Mouse (Mus musculus) neural tube, embryonic 14.5 days (tissue): ENCODE measurements around the gene Lsm14a. TPM values are rescaled to one million over a fixed set of nuclear protein-coding genes. Genes with fewer than 3 reads are reported as not detected.

Experiments
- ATAC-seq: fragments of 200-750 bp; cut with Nextera tagmentation; 2 replicates; pipeline ENCODE4 v1.8.0; 2017; ENCODE audit warnings: low read depth, mild to moderate bottlenecking, moderate TSS enrichment, moderate library complexity
- H3K27ac ChIP-seq: fragments of 300-500 bp; sonication (generic); 2 replicates; pipeline ENCODE4 v1.5.1; 2014; ENCODE audit warnings: low read depth, mild to moderate bottlenecking, control low read depth, low read length, moderate library complexity, mixed read lengths
- H3K27me3 ChIP-seq: fragments of 300-500 bp; sonication (generic); 2 replicates; pipeline ENCODE4 v1.6.1; 2014; ENCODE audit warnings: low read length; ENCODE audit not compliant: control insufficient read depth, insufficient read depth
- H3K36me3 ChIP-seq: fragments of 300-500 bp; sonication (generic); 2 replicates; pipeline ENCODE4 v1.6.1; 2014; ENCODE audit warnings: low read length, mixed read lengths; ENCODE audit not compliant: control insufficient read depth, insufficient read depth
- H3K4me1 ChIP-seq: fragments of 300-500 bp; sonication (generic); 2 replicates; pipeline ENCODE4 v1.6.1; 2014; ENCODE audit warnings: low read length; ENCODE audit not compliant: control insufficient read depth, insufficient read depth
- H3K4me2 ChIP-seq: fragments of 300-500 bp; sonication (generic); 2 replicates; pipeline ENCODE4 v1.6.1; 2014; ENCODE audit warnings: mild to moderate bottlenecking, low read depth, low read length, control low read depth
- H3K4me3 ChIP-seq: fragments of 300-500 bp; sonication (generic); 2 replicates; pipeline ENCODE4 v1.5.1; 2014; ENCODE audit warnings: low read depth, low read length, control low read depth, mixed read lengths
- H3K9ac ChIP-seq: fragments of 300-500 bp; sonication (generic); replicated peaks from 2 replicates; pipeline ENCODE4 v1.6.1; 2014; ENCODE audit warnings: low read depth, mild to moderate bottlenecking, control low read depth, low read length, mixed read lengths
- H3K9me3 ChIP-seq: fragments of 300-500 bp; sonication (generic); 2 replicates; pipeline ENCODE4 v1.6.1; 2016; ENCODE audit warnings: low read length; ENCODE audit not compliant: control insufficient read depth
- WGBS: fragments of 180-500 bp; shearing (Covaris S2); extraction: QIAGEN DNeasy Blood & Tissue Kit; methylation state at CpG from one replicate; pipeline ENCODE4 v1.1.7; 2014; 5-methylcytosine and 5-hydroxymethylcytosine counted together
- polyA plus RNA-seq: library from polyadenylated mRNA; unstranded; fragments of >200 nt; fragmentation: Nextera tagmentation; extraction: Ambion mirVana; gene quantifications from 2 replicates; pipeline ENCODE4 v1.2.1, GENCODE M21; 2014

The Lsm14a gene
- polyA plus RNA-seq, 1 experiment from 2014 or later: 32.9 TPM

DNA sequence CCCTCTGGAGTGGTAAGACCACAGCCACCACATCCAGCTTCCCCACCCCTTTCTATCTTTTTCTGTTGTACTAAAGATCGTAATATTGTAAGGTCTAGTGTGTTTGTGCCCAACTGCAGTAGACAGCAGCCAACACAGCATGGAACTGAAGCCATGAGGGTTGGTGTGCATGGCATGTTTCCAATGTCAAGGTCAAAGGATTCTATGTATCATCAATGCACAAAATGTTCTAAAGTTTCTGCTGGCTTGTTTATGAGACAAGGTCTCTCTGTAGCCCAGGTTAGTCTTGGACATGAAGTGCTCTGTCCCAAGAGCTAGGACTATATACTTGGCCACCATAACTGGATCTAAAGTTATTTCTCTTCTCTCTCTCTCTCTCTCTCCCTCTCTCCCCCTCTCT, 68.3 kb downstream of the Lsm14a start:
- no peak for ATAC-seq
- Histone ChIP-seq H3K9ac (no peak overlapping the region), H3K27ac (no peak overlapping the region), H3K4me1 (no peaks in the 10 kb centered on the region), H3K36me3 (no peaks in the 10 kb centered on the region), H3K27me3 (no peaks in the 10 kb centered on the region), H3K4me3 (no peak overlapping the region), H3K4me2 (no peak overlapping the region), H3K9me3 (no peaks in the 10 kb centered on the region)
- WGBS: 91% methylated on average over 1 of the region's 1 CpGs

DNA sequence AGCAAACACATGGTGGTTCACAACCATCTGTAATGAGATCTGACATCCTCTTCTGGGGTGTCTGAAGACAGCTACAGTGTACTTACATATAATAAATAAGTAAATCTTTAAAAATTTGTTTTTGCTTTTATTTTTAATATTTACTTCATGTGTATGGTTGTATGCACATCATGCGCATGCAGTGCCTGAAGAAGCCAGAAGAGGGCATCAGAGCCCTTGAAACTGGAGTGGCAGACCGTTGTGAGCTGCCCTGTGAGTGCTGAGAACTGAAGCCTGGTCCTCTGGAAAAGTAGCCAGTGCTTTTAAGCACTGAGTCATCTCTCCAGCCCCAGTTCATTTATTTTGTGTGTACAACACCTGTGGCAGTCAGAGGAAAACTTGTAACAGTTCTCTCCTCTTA, 69.1 kb downstream of the Lsm14a start:
- no peak for ATAC-seq
- Histone ChIP-seq H3K9ac (no peak overlapping the region), H3K27ac (no peak overlapping the region), H3K4me2 (no peak overlapping the region), H3K4me1 (no peaks in the 10 kb centered on the region), H3K4me3 (no peak overlapping the region), H3K27me3 (no peaks in the 10 kb centered on the region), H3K9me3 (no peaks in the 10 kb centered on the region), H3K36me3 (no peaks in the 10 kb centered on the region)
- 93% methylated on average over 2 of the region's 2 CpGs for WGBS

DNA sequence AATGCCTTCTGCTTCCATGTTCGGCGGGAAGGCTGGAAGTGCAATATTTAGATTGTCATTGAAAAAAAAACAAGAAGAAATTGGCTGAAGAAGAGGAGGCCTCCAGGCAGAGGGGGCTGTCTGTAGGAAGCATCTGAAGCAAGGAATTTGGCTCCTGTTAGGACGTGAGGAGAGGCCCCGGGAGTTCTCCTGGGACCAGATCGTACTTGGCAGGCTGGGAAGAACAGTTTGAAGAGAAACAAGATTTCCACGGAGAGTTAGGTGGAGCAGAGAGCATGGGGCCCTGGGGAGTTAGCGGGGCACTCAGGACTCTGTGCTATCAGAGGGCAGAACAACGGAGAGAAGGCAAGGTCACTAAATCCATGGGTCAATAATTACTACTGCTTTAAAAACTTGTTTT, 69.8 kb downstream of the Lsm14a start:
- Histone ChIP-seq H3K27me3 (no peaks in the 10 kb centered on the region), H3K9ac (no peak overlapping the region), H3K9me3 (no peaks in the 10 kb centered on the region), H3K4me2 (no peak overlapping the region), H3K36me3 (no peaks in the 10 kb centered on the region), H3K4me1 (no peaks in the 10 kb centered on the region), H3K4me3 (no peak overlapping the region), H3K27ac (no peak overlapping the region)
- 85% methylated on average over 8 of the region's 8 CpGs for WGBS
- ATAC-seq: no peak

DNA sequence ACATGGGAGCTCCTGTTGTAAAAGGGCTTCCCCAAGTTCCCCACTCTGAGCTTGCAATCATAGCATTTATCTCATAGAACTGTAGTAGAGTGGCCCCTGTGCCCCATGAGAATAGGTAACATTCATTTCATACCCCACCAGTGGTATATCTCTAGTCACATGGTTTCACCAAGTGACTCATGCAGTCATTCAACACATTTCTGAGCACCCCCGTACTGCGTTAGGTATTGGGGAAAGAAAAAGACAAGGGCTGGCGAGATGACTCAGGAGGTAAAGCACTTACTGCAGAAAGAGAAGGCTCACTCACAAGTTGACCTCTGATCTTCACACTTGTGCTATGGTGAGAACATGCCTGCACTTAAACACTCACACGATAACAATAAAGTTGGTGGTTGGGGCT, 71.2 kb downstream of the Lsm14a start:
- no peaks in the 10 kb centered on the region for H3K9me3 ChIP-seq
- whole genome bisulfite sequencing: 89% methylated on average over 4 of the region's 4 CpGs
- no peaks in the 10 kb centered on the region for H3K36me3 ChIP-seq
- ATAC-seq: no peak
- no peaks in the 10 kb centered on the region for H3K4me1 ChIP-seq
- no peak overlapping the region for H3K27ac ChIP-seq
- H3K9ac ChIP-seq: no peak overlapping the region
- no peaks in the 10 kb centered on the region for H3K27me3 ChIP-seq
- H3K4me3 ChIP-seq: no peak overlapping the region
- no peak overlapping the region for H3K4me2 ChIP-seq

DNA sequence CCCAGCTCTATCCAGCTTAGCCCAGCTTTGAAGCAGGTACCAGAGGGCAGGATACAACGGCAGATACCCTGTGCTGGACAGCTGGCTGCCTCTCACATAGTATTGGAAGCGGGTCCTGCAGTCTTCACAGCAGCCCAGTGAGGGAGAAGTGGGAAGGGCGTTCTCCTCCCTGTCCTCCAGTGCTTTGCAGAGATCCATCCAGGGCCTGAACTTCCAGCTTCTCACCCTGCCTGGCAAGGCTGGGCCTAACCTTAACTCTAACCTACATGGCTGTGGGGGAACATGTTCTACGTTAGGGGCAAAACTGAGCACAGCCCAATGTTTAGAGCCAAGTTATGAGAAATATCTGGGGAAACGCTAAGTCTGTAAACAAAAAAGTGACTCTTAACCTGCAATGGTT, 72.0 kb downstream of the Lsm14a start:
- no peak for ATAC-seq
- WGBS: 94% methylated on average over 5 of the region's 5 CpGs
- Histone ChIP-seq H3K4me1 (no peaks in the 10 kb centered on the region), H3K36me3 (no peaks in the 10 kb centered on the region), H3K9me3 (no peaks in the 10 kb centered on the region), H3K4me2 (no peak overlapping the region), H3K27me3 (no peaks in the 10 kb centered on the region), H3K4me3 (no peak overlapping the region), H3K9ac (no peak overlapping the region), H3K27ac (no peak overlapping the region)

DNA sequence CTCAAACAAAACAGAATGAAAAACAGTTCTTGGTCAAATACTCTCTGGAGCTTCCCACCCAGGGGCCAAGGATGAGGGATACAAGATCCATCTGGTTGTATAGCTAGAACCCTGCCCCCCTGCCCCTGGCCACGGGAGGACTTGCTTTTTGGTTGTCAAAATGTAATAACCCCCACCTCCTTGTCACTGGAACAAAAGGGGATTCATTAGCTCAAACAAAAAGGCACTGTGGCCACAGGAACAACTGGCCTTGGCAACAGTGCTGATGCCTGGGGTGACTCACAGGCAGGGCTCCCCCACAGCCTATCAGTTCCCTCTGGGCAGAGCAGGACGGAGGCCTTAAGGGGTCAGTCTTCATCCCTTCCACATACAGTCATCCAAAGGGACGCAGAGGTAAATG, 73.2 kb downstream of the Lsm14a start:
- no peaks in the 10 kb centered on the region for H3K36me3 ChIP-seq
- H3K27ac ChIP-seq: 0 out of 2 replicates have a peak overlapping the region, but pooled peaks have one; percentile 22
- H3K9ac ChIP-seq: no peak overlapping the region
- no peaks in the 10 kb centered on the region for H3K9me3 ChIP-seq
- H3K27me3 ChIP-seq: no peaks in the 10 kb centered on the region
- WGBS: 24% methylated on average over 3 of the region's 3 CpGs
- H3K4me2 ChIP-seq: no peak overlapping the region
- H3K4me1 ChIP-seq: no peaks in the 10 kb centered on the region
- no peak overlapping the region for H3K4me3 ChIP-seq
- no peak; the same call in 1 of the 2 replicates for ATAC-seq

DNA sequence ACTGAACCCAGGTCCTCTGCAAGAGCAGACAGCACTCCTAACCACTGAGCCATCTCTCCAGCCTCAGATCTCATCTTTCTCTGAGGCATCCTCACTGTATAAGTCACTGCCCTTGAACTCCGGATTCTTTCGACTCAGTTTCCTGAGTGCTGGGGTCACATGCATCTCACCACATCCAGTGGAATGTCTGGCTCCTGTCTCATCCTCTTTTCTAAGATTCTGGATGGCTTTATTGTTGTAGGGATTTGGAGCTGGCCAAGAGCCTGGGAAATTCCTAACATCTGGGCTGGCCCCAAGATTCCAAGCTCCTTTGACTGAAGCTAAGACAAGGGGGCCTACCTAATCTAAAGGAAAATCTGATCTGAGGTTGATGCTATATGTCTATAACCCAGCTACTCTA, 74.0 kb downstream of the Lsm14a start:
- Histone ChIP-seq H3K9me3 (no peaks in the 10 kb centered on the region), H3K4me3 (no peak overlapping the region), H3K4me2 (no peak overlapping the region), H3K27ac (no peak overlapping the region), H3K9ac (no peak overlapping the region), H3K36me3 (no peaks in the 10 kb centered on the region), H3K27me3 (no peaks in the 10 kb centered on the region), H3K4me1 (no peaks in the 10 kb centered on the region)
- no peak for ATAC-seq
- 94% methylated on average over 2 of the region's 2 CpGs for WGBS

DNA sequence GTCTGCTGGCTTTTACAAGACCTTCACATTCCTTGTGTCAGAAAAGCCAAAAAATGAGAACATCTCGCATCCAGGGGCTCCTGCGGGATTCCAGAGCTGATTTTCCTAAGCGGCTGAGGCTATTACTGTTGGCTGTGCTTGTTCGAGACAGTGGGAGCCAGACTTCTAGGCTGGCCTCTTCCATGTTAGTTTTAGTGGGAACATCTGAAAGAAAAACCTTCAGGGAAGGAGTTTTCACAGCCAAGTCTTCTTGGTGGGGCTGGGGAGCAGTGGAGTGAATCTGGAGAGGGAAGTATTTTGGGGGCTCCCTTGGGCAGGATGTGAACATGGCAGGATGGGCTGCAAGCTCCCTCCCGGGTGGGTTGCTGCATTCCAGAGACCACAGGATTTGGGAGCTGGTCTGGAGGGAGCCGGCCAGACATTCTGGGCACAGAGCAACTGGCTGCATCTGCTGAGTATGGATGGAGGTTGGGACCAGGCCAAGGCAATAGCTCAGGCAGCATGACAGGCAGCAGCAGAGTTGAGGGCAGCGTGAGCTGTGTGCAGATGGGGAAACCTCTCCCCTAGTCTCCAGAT, 75.1 kb downstream of the Lsm14a start:
- WGBS: 58% methylated on average over 7 of the region's 7 CpGs
- Histone ChIP-seq H3K27me3 (no peaks in the 10 kb centered on the region), H3K9ac (no peak overlapping the region), H3K4me1 (no peaks in the 10 kb centered on the region), H3K4me3 (no peak overlapping the region), H3K36me3 (no peaks in the 10 kb centered on the region), H3K4me2 (no peak overlapping the region), H3K27ac (peak overlapping the region; percentile 16; the same call in 1 of the 2 replicates), H3K9me3 (no peaks in the 10 kb centered on the region)
- ATAC-seq: no peak

DNA sequence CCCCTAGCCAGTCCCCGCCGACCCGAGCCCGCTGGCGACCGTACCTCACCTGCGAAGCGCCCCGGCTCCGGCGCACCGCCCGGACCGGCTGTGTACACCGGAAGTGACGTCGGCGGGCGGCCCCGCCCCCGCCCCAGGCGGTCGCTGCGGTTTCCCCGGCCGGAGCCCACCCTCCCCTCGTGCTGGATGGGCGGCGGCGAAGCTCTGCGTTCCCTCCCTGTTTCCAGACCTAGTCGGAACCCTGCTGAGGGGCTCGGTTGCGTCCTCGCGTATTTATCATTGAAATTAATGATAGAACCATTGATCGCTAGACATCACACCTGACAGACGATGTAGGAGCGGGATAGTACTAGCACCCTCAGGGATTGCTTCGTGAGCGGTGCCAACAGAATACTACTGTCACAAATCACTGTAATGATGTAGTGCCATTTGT, 79.7 kb downstream of the Lsm14a start, which contains the start of gene 4931406P16Rik:
Gene 4931406P16Rik (minus strand): TSS at position 109 of the 433 bp plus-strand sequence.
- Histone ChIP-seq H3K4me1 (0 out of 2 replicates have a peak, but pooled peaks cover 3% of the 10 kb centered on the region), H3K27me3 (no peaks in the 10 kb centered on the region), H3K27ac (peak within 1 kb of the TSS; percentile 92), H3K4me2 (peak within 1 kb of the TSS; percentile 75), H3K9me3 (no peaks in the 10 kb centered on the region), H3K9ac (peak within 1 kb of the TSS; percentile 96), H3K36me3 (no peaks in the 10 kb centered on the region), H3K4me3 (peak within 1 kb of the TSS; percentile 97)
- WGBS: under 1% methylated on average over 40 of the region's 41 CpGs
- ATAC-seq: peak; percentile 95
